Mouse (Mus musculus) liver, embryonic 16.5 days (tissue): ENCODE results near the gene Slc39a3. TPM values are rescaled to one million over a fixed set of nuclear protein-coding genes. Genes with fewer than 3 reads are reported as not detected.
A peak's percentile ranks its signal among the peaks of the same experiment; 100 is the strongest.

Source experiments
- ATAC-seq: fragments of 200-750 bp; cut with Nextera tagmentation; 2 replicates; pipeline ENCODE4 v1.8.0; 2017; ENCODE audit warnings: low read depth, mild to moderate bottlenecking, moderate number of reproducible peaks, moderate library complexity
- H3K27ac ChIP-seq: fragments of 300-500 bp; sonication (generic); 2 replicates; pipeline ENCODE4 v1.5.1; 2014; ENCODE audit warnings: mild to moderate bottlenecking, low read length
- H3K27me3 ChIP-seq: fragments of 300-500 bp; sonication (generic); 2 replicates; pipeline ENCODE4 v1.6.1; 2014; ENCODE audit warnings: low read depth, low read length, mixed read lengths; ENCODE audit not compliant: control insufficient read depth, insufficient read depth
- H3K36me3 ChIP-seq: fragments of 300-500 bp; sonication (generic); 2 replicates; pipeline ENCODE4 v1.6.1; 2014; ENCODE audit warnings: mild to moderate bottlenecking; ENCODE audit not compliant: control insufficient read depth, insufficient read depth
- H3K4me1 ChIP-seq: fragments of 300-500 bp; sonication (generic); 2 replicates; pipeline ENCODE4 v1.6.1; 2014; ENCODE audit warnings: low read depth, low read length, mixed read lengths; ENCODE audit not compliant: control insufficient read depth
- H3K4me2 ChIP-seq: fragments of 300-500 bp; sonication (generic); 2 replicates; pipeline ENCODE4 v1.6.1; 2014; ENCODE audit warnings: low read depth, low read length, mixed read lengths
- H3K4me3 ChIP-seq: fragments of 300-500 bp; sonication (generic); 2 replicates; pipeline ENCODE4 v1.5.1; 2014; ENCODE audit warnings: low read depth, mild to moderate bottlenecking, low read length
- H3K9ac ChIP-seq: fragments of 300-500 bp; sonication (generic); 2 replicates; pipeline ENCODE4 v1.6.1; 2014; ENCODE audit warnings: low read depth, low read length
- H3K9me3 ChIP-seq: fragments of 300-500 bp; sonication (generic); replicated peaks from 2 replicates; pipeline ENCODE4 v1.6.1; 2016; ENCODE audit warnings: low read length; ENCODE audit not compliant: control insufficient read depth
- WGBS: fragments of 180-500 bp; shearing (Covaris S2); extraction: QIAGEN DNeasy Blood & Tissue Kit; methylation state at CpG from one replicate; pipeline ENCODE4 v1.1.7; 2014; ENCODE audit not compliant: insufficient replicate concordance; 5-methylcytosine and 5-hydroxymethylcytosine counted together
- polyA plus RNA-seq: library from polyadenylated mRNA; unstranded; fragments of >200 nt; fragmentation: Nextera tagmentation; extraction: Ambion mirVana; gene quantifications from 2 replicates; pipeline ENCODE4 v1.2.1, GENCODE M21; 2015

The Slc39a3 gene
- polyA plus RNA-seq, 1 experiment from 2014 or later: 5.5 TPM

DNA sequence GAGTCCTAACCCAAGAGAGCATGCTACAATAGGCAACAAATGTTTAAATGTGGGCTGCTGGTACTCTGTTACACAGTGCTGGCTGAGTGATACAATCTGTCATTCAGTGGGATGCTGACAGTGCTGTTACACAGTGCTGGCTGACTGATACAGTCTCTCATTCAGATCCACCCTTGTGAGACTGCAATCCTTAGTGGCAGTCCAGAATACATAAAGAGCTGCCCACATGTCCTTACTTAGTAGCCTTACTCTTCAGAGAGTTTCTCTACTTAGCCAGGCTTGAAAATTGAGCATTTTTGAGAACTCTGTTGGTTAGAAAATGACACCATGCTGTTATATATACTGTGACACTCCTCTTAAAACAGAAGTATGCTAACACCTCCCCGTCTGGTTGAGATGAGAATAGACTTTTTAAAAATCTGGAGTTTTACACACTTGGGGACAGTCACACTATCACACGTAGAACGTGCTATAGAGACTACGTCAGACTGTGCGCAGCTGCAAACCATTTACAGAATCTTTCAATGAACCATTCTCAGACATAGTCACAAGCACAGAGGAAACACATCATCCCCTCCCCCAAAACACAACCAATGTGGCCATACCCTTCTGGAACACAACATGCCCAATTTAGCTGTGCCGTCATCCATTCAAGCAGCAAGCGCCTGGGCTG is 31.1 kb downstream of the Slc39a3 start:
- Histone ChIP-seq H3K9me3 (no peaks in the 10 kb centered on the region), H3K4me1 (no peaks in the 10 kb centered on the region; the same call in 1 of the 2 replicates), H3K27me3 (no peaks in the 10 kb centered on the region), H3K27ac (no peak overlapping the region), H3K4me3 (no peak overlapping the region), H3K4me2 (no peak overlapping the region), H3K36me3 (no peaks in the 10 kb centered on the region), H3K9ac (no peak overlapping the region)
- 77% methylated on average over 7 of the region's 7 CpGs for WGBS
- no peak for ATAC-seq

DNA sequence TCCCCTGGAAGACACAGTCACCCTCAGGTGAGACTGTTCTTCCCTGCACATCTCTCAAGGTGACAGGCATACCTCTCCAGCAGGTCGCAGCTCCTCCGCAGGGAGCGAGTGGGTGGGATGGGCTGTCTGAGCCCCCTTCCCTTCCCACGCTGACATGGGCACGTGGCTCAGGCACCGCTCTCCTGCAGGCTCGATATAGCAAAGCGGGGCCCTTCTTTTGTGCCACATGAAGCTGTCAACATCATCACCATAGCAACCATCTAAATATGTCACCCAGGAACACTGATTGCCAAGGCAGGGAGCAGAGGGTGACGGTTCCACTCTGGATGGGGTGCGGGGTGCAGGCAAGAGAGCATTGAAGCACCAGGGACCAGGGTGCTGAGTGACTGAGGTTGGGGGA is 36.1 kb downstream of the Slc39a3 start:
- WGBS: 60% methylated on average over 10 of the region's 10 CpGs
- H3K27ac ChIP-seq: no peak overlapping the region
- ATAC-seq: no peak
- H3K9ac ChIP-seq: no peak overlapping the region
- H3K4me3 ChIP-seq: no peak overlapping the region
- H3K9me3 ChIP-seq: no peaks in the 10 kb centered on the region
- peaks cover 4% of the 10 kb centered on the region; the same call in 1 of the 2 replicates for H3K27me3 ChIP-seq
- peaks cover 19% of the 10 kb centered on the region for H3K4me1 ChIP-seq
- H3K4me2 ChIP-seq: no peak overlapping the region
- no peaks in the 10 kb centered on the region for H3K36me3 ChIP-seq

DNA sequence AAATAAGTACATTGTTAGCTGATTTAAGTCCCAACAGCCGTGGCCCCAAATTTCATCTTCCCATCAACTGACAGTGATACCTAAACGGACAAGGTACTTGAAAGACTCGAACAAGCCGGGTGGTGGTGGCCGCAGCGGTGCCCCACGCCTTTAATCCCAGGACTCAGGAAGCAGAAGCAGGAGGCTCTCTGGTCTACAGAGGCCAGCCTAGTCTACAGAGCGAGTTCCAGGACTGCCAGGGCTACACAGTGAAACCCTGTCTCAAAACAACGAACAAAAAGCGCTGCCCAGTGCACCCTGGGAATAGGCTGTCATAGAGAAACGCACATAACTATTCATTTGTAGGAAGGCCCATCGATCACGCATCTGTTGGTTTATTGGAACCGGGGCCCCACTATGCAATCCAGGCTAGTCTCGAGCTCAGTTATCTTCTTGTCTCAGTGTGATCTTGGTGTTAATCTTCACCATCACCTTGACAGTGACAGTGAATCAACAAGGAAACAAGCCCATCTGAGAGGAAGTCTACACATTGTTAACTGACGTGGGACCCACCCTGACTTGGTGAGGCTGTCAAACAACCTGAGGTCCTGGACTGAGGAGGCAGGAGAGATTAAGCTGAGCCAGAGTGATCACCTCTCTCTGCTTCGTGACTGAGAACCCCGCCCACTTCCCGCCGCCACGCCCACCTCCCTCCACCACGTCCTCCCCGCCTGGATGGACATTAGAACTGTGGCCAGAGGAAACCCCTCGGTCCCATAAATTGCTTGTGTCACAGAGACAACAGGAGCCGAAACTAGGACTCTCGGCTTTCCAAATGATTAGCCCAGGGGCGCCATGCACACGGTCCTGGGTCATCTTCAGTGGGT is 36.8 kb downstream of the Slc39a3 start:
- H3K36me3 ChIP-seq: no peaks in the 10 kb centered on the region

DNA sequence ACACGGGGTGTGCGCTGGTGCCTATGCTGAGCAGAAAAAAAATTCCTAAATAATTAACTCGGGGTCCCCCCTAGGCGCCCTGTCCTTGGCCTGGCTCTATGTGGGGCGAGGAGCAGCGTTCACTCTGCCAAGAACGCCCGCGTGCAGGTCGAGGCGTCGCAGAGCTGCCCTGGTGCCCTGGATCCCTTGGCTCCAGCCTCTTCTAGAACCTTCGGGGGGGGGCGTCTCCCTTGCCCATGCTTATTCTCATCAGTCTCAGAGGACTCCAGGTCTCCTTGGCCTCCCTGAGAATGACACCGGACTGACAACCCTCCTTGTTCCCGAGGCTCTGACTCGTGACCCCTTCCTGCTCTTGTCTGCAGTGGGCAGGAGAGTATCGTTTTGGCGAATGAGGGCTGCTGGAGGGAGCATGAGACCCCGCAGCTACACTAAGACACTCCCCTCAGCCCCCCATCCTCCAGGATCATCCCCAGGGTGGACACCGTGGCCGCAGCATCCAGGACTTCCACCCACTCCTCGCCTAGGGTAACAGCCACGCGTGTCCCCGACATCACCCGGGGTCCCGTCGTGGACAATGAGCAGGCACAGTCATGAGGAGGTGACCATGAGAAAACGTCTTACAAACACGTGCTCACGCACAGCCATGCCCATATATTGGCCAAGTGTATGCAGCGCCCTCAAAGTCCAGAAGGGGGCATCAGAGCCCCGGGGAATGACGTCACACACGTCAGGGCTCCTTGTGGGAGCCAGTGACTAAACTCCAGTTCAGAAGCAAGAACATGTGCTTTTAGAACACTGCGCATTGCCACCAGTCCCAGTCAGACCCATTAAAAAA is 37.6 kb downstream of the Slc39a3 start:
- Histone ChIP-seq H3K9me3 (no peaks in the 10 kb centered on the region), H3K27ac (no peak overlapping the region), H3K4me1 (peaks cover 19% of the 10 kb centered on the region), H3K4me3 (no peak overlapping the region), H3K27me3 (peaks cover 4% of the 10 kb centered on the region; the same call in 1 of the 2 replicates), H3K9ac (no peak overlapping the region), H3K4me2 (no peak overlapping the region; the same call in 1 of the 2 replicates), H3K36me3 (no peaks in the 10 kb centered on the region)
- peak; percentile 63 for ATAC-seq
- WGBS: 23% methylated on average over 37 of the region's 37 CpGs

More for the DNA sequence above, 36.8 kb downstream of the Slc39a3 start:
- Histone ChIP-seq H3K4me3 (no peak overlapping the region), H3K27ac (no peak overlapping the region), H3K4me2 (no peak overlapping the region; the same call in 1 of the 2 replicates), H3K9ac (no peak overlapping the region), H3K9me3 (no peaks in the 10 kb centered on the region), H3K27me3 (peaks cover 4% of the 10 kb centered on the region; the same call in 1 of the 2 replicates), H3K4me1 (peaks cover 19% of the 10 kb centered on the region)
- WGBS: 29% methylated on average over 28 of the region's 28 CpGs
- ATAC-seq: no peak

DNA sequence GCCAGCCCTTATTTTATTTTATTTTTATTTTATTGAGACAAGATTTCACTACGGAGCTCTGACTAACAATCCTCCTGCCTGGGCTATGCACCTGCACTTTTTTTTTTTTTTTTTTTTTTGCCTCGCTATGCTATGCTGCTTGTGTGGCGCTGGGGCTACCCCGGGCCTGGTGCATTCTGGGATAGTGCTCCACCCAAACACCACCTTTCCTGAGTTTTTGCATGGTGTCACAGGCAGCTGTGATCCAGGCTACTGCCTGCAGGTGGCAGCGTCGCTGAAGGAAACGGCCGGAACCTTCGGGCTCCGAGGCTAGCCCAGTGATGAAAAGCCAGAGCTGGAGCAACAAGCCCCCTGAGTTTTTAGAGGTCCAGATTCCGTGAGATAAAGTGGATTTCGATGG is 38.4 kb downstream of the Slc39a3 start:
- peaks cover 19% of the 10 kb centered on the region for H3K4me1 ChIP-seq
- H3K4me3 ChIP-seq: no peak overlapping the region
- no peak overlapping the region for H3K9ac ChIP-seq
- ATAC-seq: peak; percentile 35; the same call in 1 of the 2 replicates
- H3K27me3 ChIP-seq: peaks cover 4% of the 10 kb centered on the region; the same call in 1 of the 2 replicates
- no peaks in the 10 kb centered on the region for H3K36me3 ChIP-seq
- H3K27ac ChIP-seq: no peak overlapping the region
- no peak overlapping the region for H3K4me2 ChIP-seq
- no peaks in the 10 kb centered on the region for H3K9me3 ChIP-seq
- 4% methylated on average over 12 of the region's 12 CpGs for WGBS

DNA sequence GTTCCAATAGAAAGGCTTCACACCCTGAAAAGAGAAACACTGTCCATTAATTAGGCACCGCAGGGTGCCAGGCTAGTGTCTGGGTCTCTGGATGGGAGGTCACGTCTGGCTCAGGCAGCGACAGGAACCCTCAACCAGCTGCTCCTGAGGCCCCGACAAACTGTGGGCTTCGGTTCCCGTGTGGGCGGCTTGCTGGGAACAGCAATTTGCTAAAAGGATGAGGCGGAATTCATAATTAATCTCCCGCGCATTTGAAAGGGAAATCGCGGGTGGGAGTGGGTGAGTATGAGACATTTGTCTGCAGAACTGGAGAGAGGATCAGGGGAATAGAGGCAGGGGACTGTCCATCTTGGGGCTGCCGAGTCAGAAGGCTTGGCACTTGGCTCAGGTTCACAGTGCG is 39.2 kb downstream of the Slc39a3 start:
- no peak overlapping the region for H3K4me3 ChIP-seq
- no peaks in the 10 kb centered on the region for H3K36me3 ChIP-seq
- H3K9ac ChIP-seq: no peak overlapping the region
- peaks cover 19% of the 10 kb centered on the region for H3K4me1 ChIP-seq
- no peak overlapping the region for H3K4me2 ChIP-seq
- 42% methylated on average over 14 of the region's 14 CpGs for WGBS
- peaks cover 4% of the 10 kb centered on the region; the same call in 1 of the 2 replicates for H3K27me3 ChIP-seq
- no peaks in the 10 kb centered on the region for H3K9me3 ChIP-seq
- H3K27ac ChIP-seq: no peak overlapping the region
- no peak for ATAC-seq

DNA sequence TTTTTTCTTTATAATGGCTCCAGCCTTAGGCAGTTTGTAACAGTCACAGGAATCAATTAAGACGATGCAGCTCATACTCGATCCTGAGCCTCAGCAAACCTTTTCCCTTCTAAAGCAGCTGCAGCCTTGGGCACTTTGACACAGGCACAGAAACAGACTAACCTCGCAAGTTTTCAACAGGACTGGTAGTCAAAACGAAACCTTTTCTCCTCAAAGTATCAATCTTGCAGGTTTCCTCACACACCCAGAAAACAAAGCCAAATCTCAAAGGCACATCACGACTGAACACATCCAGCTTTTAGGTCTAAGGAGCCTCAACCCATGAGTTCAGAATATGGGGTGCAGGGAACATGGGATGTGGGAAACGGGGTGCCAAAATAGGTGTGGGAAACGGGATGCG is 39.9 kb downstream of the Slc39a3 start:
- 64% methylated on average over 8 of the region's 8 CpGs for WGBS
- H3K27me3 ChIP-seq: peaks cover 4% of the 10 kb centered on the region; the same call in 1 of the 2 replicates
- no peak for ATAC-seq

DNA sequence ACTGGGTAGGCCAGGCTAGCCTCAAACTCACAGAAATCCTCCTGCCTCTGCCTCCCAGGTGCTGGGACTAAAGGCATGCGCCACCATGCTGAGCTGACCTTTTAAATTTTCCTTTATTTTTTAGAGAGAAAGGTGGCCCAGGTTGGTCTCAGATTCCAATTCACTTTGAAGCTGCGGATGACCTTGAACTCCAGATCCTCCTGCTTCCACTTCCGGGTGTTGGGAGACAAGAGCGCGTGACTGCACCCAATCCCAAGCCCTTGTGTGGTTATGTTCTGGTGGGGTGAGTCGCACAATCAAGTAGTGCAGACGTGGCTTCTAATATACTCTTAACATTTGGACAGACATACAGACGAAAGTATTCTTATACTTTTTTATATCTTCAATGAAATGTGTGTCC is 40.7 kb downstream of the Slc39a3 start:
- Histone ChIP-seq H3K4me1 (peaks cover 19% of the 10 kb centered on the region), H3K4me2 (no peak overlapping the region), H3K9me3 (no peaks in the 10 kb centered on the region), H3K9ac (no peak overlapping the region), H3K4me3 (no peak overlapping the region), H3K27ac (no peak overlapping the region), H3K27me3 (peaks cover 4% of the 10 kb centered on the region; the same call in 1 of the 2 replicates), H3K36me3 (no peaks in the 10 kb centered on the region)
- ATAC-seq: no peak
- WGBS: 84% methylated on average over 8 of the region's 8 CpGs

More for the DNA sequence above, 39.9 kb downstream of the Slc39a3 start:
- H3K9me3 ChIP-seq: no peaks in the 10 kb centered on the region
- H3K4me2 ChIP-seq: no peak overlapping the region
- H3K27ac ChIP-seq: no peak overlapping the region
- no peak overlapping the region for H3K9ac ChIP-seq
- no peaks in the 10 kb centered on the region for H3K36me3 ChIP-seq
- H3K4me1 ChIP-seq: peaks cover 19% of the 10 kb centered on the region
- no peak overlapping the region for H3K4me3 ChIP-seq
